Mouse (Mus musculus): ENCODE measurements at regions not wholly inside any gene's neighbourhood (a gene's known extent, or its start where the extent isn't known, plus 50 kb on each side); places are given as distances from the start of the nearest gene placed in this dataset.

- Histone ChIP-seq H3K36me3 (no peaks in the 10 kb centered on the region), H3K27ac (no peak overlapping the region), H3K4me2 (no peak overlapping the region), H3K4me3 (replicated peaks) (no peak overlapping the region), H3K27me3 (replicated peaks) (no peaks in the 10 kb centered on the region), H3K9me3 (no peaks in the 10 kb centered on the region), H3K9ac (no peak overlapping the region), H3K4me1 (no peaks in the 10 kb centered on the region)
- 50% methylated on average over 4 of the region's 4 CpGs for WGBS
- ATAC-seq (ENCODE audit: insufficient read depth, low FRiP score, low read depth): no peak
Observed at GRCm38 (mm10) chr11:112953491-112953890, 171.5 kb downstream of the Sox9 start.

GRCm38 (mm10) chr11:112956748-112957440 is 174.9 kb downstream of the Sox9 start:
- 65% methylated on average over 5 of the region's 5 CpGs for WGBS
- Histone ChIP-seq H3K4me2 (no peak overlapping the region), H3K4me3 (replicated peaks) (no peak overlapping the region), H3K9me3 (no peaks in the 10 kb centered on the region), H3K27ac (no peak overlapping the region), H3K9ac (no peak overlapping the region), H3K4me1 (peaks cover 3% of the 10 kb centered on the region; the same call in 1 of the 2 replicates), H3K27me3 (replicated peaks) (no peaks in the 10 kb centered on the region), H3K36me3 (no peaks in the 10 kb centered on the region)
- no peak for ATAC-seq (ENCODE audit: insufficient read depth, low FRiP score, low read depth)

- Histone ChIP-seq H3K36me3 (no peaks in the 10 kb centered on the region), H3K4me3 (replicated peaks) (no peak overlapping the region), H3K27me3 (replicated peaks) (no peaks in the 10 kb centered on the region), H3K4me2 (no peak overlapping the region), H3K9ac (no peak overlapping the region), H3K4me1 (peaks cover 3% of the 10 kb centered on the region; the same call in 1 of the 2 replicates), H3K9me3 (no peaks in the 10 kb centered on the region), H3K27ac (no peak overlapping the region)
- 21% methylated on average over 5 of the region's 5 CpGs for WGBS
- ATAC-seq (ENCODE audit: insufficient read depth, low FRiP score, low read depth): no peak
Observed at GRCm38 (mm10) chr11:112959609-112960008, 177.6 kb downstream of the Sox9 start.

DNA sequence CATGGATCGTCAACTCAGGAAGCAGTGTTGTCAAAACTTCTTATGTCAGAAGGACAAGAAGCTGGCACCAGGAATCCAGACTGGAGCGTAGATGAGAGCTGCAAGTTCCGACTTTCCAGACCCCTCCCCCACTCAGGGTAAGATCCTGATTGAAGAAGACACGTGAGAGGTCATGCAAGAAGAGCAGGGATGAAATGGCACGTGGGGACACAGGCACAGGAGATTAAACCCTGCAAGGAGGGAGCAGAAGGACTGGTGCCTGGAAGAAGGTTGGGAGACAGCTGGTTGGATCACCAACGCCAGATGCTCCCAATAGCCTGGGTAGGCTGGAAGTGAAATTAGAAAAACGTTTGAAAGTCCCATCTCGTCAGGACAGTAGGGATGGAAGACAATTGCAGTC is 191.3 kb downstream of the Sox9 start:
- Histone ChIP-seq H3K36me3 (no peaks in the 10 kb centered on the region), H3K9me3 (no peaks in the 10 kb centered on the region), H3K27me3 (replicated peaks) (no peaks in the 10 kb centered on the region), H3K4me1 (peaks cover 6% of the 10 kb centered on the region), H3K4me2 (no peak overlapping the region), H3K27ac (no peak overlapping the region), H3K4me3 (replicated peaks) (no peak overlapping the region), H3K9ac (no peak overlapping the region)
- ATAC-seq (ENCODE audit: insufficient read depth, low FRiP score, low read depth): no peak
- 67% methylated on average over 8 of the region's 8 CpGs for WGBS

- Histone ChIP-seq H3K4me2 (no peak overlapping the region), H3K36me3 (no peaks in the 10 kb centered on the region), H3K4me3 (replicated peaks) (no peak overlapping the region), H3K9me3 (no peaks in the 10 kb centered on the region), H3K27ac (no peak overlapping the region), H3K9ac (no peak overlapping the region), H3K27me3 (replicated peaks) (no peaks in the 10 kb centered on the region), H3K4me1 (peaks cover 17% of the 10 kb centered on the region)
- no peak for ATAC-seq (ENCODE audit: insufficient read depth, low FRiP score, low read depth)
- 78% methylated on average over 7 of the region's 7 CpGs for whole genome bisulfite sequencing
Observed at GRCm38 (mm10) chr11:112974893-112975292, 192.9 kb downstream of the Sox9 start.

- Histone ChIP-seq H3K9me3 (no peaks in the 10 kb centered on the region), H3K36me3 (no peaks in the 10 kb centered on the region), H3K4me3 (replicated peaks) (no peak overlapping the region), H3K4me2 (no peak overlapping the region), H3K4me1 (peaks cover 17% of the 10 kb centered on the region), H3K27me3 (replicated peaks) (no peaks in the 10 kb centered on the region), H3K27ac (no peak overlapping the region), H3K9ac (no peak overlapping the region)
- WGBS: 33% methylated on average over 12 of the region's 12 CpGs
- ATAC-seq (ENCODE audit: insufficient read depth, low FRiP score, low read depth): no peak
Observed at GRCm38 (mm10) chr11:112976914-112977785, 195.1 kb downstream of the Sox9 start.

- Histone ChIP-seq H3K27ac (no peak overlapping the region), H3K4me3 (replicated peaks) (no peak overlapping the region), H3K4me1 (peaks cover 17% of the 10 kb centered on the region), H3K27me3 (replicated peaks) (no peaks in the 10 kb centered on the region), H3K36me3 (no peaks in the 10 kb centered on the region), H3K9me3 (no peaks in the 10 kb centered on the region), H3K9ac (no peak overlapping the region), H3K4me2 (no peak overlapping the region)
- WGBS: 33% methylated on average over 6 of the region's 6 CpGs
- ATAC-seq (ENCODE audit: insufficient read depth, low FRiP score, low read depth): no peak
Observed at GRCm38 (mm10) chr11:112978884-112979283, 196.9 kb downstream of the Sox9 start.

DNA sequence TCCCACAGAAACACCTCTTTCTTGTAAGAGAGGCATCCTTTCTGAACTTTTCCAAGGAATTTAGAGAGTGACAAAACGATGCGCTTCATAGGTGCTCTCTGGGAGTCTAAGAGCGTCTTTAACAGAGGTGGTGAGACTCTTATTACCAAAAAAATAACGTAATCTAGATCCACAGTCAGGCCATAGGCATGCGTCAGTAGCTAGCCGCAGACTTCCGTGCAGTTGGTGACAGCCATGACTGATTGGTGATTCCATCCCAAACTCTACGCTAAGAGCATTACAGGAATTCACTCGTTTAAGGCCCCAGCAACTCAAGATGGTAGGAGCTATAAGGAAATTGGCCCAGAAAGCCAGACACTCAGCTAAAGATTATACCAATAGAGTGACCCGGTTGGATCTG is 197.4 kb downstream of the Sox9 start:
- Histone ChIP-seq H3K4me2 (no peak overlapping the region), H3K27me3 (replicated peaks) (no peaks in the 10 kb centered on the region), H3K4me3 (replicated peaks) (no peak overlapping the region), H3K9ac (no peak overlapping the region), H3K27ac (no peak overlapping the region), H3K4me1 (peaks cover 17% of the 10 kb centered on the region), H3K36me3 (no peaks in the 10 kb centered on the region), H3K9me3 (no peaks in the 10 kb centered on the region)
- no peak for ATAC-seq (ENCODE audit: insufficient read depth, low FRiP score, low read depth)
- WGBS: 62% methylated on average over 10 of the region's 10 CpGs

DNA sequence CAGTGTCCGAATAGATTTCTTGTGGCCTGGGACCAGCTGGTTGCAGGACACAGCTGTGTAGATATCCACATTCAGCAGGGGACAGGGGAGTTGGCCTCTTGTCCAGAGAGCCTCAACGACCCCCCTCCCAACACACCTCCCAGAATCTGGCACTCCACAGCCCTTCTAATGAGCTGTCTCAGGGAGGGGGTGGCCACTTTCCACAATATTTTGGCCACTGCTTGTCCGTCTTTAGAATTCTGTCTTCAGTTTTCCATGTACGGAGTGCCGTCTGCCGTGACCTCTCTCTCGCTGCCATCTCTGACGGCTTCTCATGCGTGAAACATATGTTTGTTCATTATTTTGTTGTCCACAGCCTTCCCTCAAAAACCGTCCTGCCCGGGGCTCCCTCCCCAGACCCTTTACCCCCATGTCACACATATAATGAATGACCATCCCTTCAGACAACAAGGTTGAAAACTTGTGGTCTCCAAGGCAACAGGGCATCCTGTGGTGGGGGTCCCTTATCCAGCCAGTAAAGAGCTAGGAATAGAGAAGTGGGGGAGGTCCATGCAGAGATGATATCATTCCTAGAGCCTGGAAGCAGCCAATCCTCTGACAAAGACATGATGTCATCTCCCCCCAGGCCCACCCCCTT is 200.3 kb downstream of the Sox9 start:
- WGBS: 61% methylated on average over 11 of the region's 11 CpGs
- Histone ChIP-seq H3K4me1 (peaks cover 12% of the 10 kb centered on the region), H3K9ac (no peak overlapping the region), H3K27ac (no peak overlapping the region), H3K27me3 (replicated peaks) (no peaks in the 10 kb centered on the region), H3K4me3 (replicated peaks) (no peak overlapping the region), H3K4me2 (no peak overlapping the region), H3K9me3 (no peaks in the 10 kb centered on the region), H3K36me3 (no peaks in the 10 kb centered on the region)
- ATAC-seq (ENCODE audit: insufficient read depth, low FRiP score, low read depth): no peak

- ATAC-seq (ENCODE audit: insufficient read depth, low FRiP score, low read depth): no peak
- Histone ChIP-seq H3K4me2 (no peak overlapping the region), H3K4me1 (peaks cover 19% of the 10 kb centered on the region), H3K27me3 (replicated peaks) (no peaks in the 10 kb centered on the region), H3K27ac (no peak overlapping the region), H3K9ac (no peak overlapping the region), H3K9me3 (no peaks in the 10 kb centered on the region), H3K4me3 (replicated peaks) (no peak overlapping the region), H3K36me3 (no peaks in the 10 kb centered on the region)
- 67% methylated on average over 9 of the region's 9 CpGs for WGBS
Observed at GRCm38 (mm10) chr11:112982802-112983591, 201.0 kb downstream of the Sox9 start.

DNA sequence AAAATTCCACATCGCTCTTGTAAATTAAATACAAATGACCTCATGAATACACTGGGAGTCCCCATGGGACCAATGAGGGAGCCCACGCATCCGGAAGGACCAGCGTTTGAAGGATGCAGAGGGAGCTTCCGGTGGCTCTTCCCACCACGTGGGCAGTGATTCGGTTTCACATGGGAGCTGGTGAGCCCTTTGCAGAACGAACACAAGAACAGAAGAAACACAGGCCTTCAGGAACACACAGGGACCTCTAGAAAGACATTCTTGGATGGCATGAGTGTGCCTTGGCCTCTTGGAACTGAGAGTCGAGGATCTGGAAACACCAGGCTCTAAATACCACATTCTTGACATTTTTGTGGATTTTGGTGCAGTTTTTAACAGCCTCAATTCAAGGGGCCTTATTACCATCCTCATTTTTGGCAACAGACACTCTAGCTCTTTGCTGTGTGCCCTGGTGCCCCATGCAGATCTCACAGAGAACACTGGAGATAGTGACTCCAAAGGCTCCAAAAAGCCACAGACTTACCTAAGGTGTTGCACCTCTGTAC is 204.1 kb downstream of the Sox9 start:
- H3K4me2 ChIP-seq: no peak overlapping the region
- no peaks in the 10 kb centered on the region for H3K36me3 ChIP-seq
- no peak overlapping the region for H3K9ac ChIP-seq
- no peak overlapping the region for H3K4me3 ChIP-seq (replicated peaks)
- H3K27ac ChIP-seq: no peak overlapping the region
- no peaks in the 10 kb centered on the region for H3K27me3 ChIP-seq (replicated peaks)
- no peak for ATAC-seq (ENCODE audit: insufficient read depth, low FRiP score, low read depth)
- peaks cover 16% of the 10 kb centered on the region for H3K4me1 ChIP-seq
- WGBS: 76% methylated on average over 9 of the region's 9 CpGs
- H3K9me3 ChIP-seq: no peaks in the 10 kb centered on the region

Measured in stomach, embryonic 15.5 days (tissue).